Mouse (Mus musculus): ENCODE results near the gene Slc30a5.

Gene Slc30a5

DNA sequence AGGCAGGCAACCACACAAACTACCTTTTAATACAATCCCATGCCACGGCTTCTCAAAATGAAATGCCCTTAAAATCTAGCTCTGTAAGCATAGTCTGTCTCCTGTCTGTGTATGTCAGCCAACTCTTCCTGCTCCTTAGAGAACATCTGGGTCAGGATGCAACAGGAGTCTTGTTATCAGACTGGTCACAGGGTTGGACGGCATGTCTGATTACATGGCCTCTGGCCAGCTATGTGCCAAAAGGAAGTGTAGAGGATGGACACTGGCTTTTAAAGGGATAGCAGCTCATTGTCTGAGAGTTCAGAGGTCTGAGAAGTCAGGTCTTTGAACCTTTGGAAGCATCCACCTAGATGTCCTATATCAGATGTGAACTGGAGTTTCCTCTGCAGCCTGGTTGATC lies 77.9 kb downstream of the Slc30a5 start:
- no peak for DNase-seq (ENCODE audit: low spot score)

- no peak for DNase-seq (ENCODE audit: low spot score)
These were observed 79.0 kb downstream of the Slc30a5 start for GRCm38 (mm10) chr13:100754186-100754585.

DNA sequence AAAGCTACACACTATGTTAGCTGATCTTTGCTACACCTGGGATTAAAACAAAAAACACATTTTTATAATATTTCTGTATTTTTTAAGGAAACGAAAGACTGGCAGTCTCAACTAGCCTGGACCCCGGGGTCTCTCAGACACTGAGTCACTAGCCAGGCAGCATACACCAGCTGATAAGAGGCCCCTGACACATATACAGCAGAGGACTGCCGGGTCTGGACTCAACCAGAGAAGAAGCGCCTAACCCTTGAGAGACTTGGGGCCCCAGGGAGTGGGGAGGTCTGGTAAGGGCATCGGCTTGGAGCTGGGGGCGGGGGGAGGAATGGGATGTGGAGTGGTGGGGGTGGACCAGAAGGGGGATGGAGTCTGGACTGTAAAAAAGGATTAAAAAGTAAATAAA lies 80.2 kb downstream of the Slc30a5 start:
- no peak for DNase-seq (ENCODE audit: low spot score)
